In the genomic region with DNA sequence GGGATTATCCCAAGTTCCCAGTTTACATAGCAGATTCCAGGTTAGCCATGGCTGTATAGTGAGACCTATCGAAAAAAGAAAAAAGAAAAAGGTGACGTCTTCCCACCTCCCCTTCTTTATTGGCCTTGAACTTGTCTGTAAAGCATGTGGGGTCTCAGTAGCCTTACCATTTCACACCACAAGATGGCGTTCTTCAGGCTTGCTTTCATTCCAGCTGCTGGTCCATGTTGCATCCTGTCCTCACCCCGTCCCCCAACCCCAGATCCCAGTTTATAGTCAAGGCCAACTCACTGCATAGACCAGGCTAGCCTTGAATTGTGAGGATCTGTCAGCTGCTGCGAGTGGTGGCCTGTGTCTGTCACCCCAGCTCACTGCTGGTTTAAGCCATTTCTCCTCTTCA, we compare ENCODE assay signal across 14 mouse cellular contexts.
DNase-seq lines count a peak whose midpoint lies in the region; ATAC-seq and TF ChIP-seq lines count a peak whose summit lies in the region.
"Had no signal": no experiment of that assay in that cellular context is flagged by ENCODE, and none has a peak within 500 bp of the region (broad histone marks: within the 10 kb centered on the region; RNA-seq: fewer than 3 reads in every experiment).

No protein-coding gene starts in this region.

- peaks cover 6% of the 10 kb centered on the region for H3K9me3 ChIP-seq in forebrain, postnatal 0 days (ENCODE audit: low read length)
- H3K9me3 ChIP-seq in forebrain, embryonic 10.5 days: peaks cover 12% of the 10 kb centered on the region; the same call in 1 of the 2 replicates
- H3K9me3 ChIP-seq in liver, embryonic 14.5 days (ENCODE audit: control insufficient read depth, low read length): no peaks in the 10 kb centered on the region
- H3K9me3 ChIP-seq in liver, embryonic 11.5 days (ENCODE audit: control insufficient read depth, low read length): no peaks in the 10 kb centered on the region

- no peaks in the 10 kb centered on the region for H3K27me3 ChIP-seq in forebrain, postnatal 0 days (ENCODE audit: insufficient read depth, low read length)
- no peaks in the 10 kb centered on the region for H3K27me3 ChIP-seq in forebrain, embryonic 10.5 days (ENCODE audit: poor library complexity, severe bottlenecking)
- H3K27me3 ChIP-seq in liver, embryonic 14.5 days (ENCODE audit: control insufficient read depth, insufficient read depth, low read length): no peaks in the 10 kb centered on the region
- H3K27me3 ChIP-seq in liver, embryonic 11.5 days (replicated peaks; ENCODE audit: control insufficient read depth, insufficient read depth, low read length): no peaks in the 10 kb centered on the region

- TF ChIP-seq EP300 in liver, embryonic 14.5 days (IDR thresholded peaks at IDR 0.05; ENCODE audit: low read depth): no peak

- H3K4me1 ChIP-seq in forebrain, postnatal 0 days (ENCODE audit: insufficient read depth): no peaks in the 10 kb centered on the region
- H3K4me1 ChIP-seq in forebrain, embryonic 10.5 days: peaks cover 8% of the 10 kb centered on the region
- H3K4me1 ChIP-seq in liver, embryonic 14.5 days (replicated peaks; ENCODE audit: control insufficient read depth in 2 of 2, insufficient read depth in 2 of 2, low read length in 1 of 2): no peaks in the 10 kb centered on the region
- H3K4me1 ChIP-seq in liver, embryonic 11.5 days (replicated peaks; ENCODE audit: control insufficient read depth, insufficient read depth, low read length): no peaks in the 10 kb centered on the region

- WGBS in forebrain, postnatal 0 days: 75% methylated on average over 5 of the region's 5 CpGs
- WGBS in forebrain, embryonic 10.5 days: 74% methylated on average over 5 of the region's 5 CpGs
- 53% methylated on average over 5 of the region's 5 CpGs for WGBS in liver, embryonic 14.5 days (ENCODE audit: insufficient replicate concordance)
- 73% methylated on average over 5 of the region's 5 CpGs for WGBS in liver, embryonic 11.5 days

- H3K27ac ChIP-seq in forebrain, postnatal 0 days (ENCODE audit: low read depth, low read length): no peak overlapping the region
- no peak overlapping the region for H3K27ac ChIP-seq in forebrain, embryonic 10.5 days
- no peak overlapping the region for H3K27ac ChIP-seq in liver, embryonic 14.5 days
- H3K27ac ChIP-seq in liver, embryonic 11.5 days (ENCODE audit: low read depth, low read length): no peak overlapping the region
- H3K27ac ChIP-seq: macrophage had no signal

- no peak overlapping the region for H3K4me2 ChIP-seq in forebrain, postnatal 0 days (ENCODE audit: low read depth)
- H3K4me2 ChIP-seq in liver, embryonic 14.5 days (ENCODE audit: low read depth): no peak overlapping the region
- H3K4me2 ChIP-seq in liver, embryonic 11.5 days: no peak overlapping the region

- peak; percentile 47 for TF ChIP-seq CTCF in forebrain, postnatal 0 days (IDR thresholded peaks at IDR 0.05; ENCODE audit: low read depth)
- TF ChIP-seq CTCF in liver, embryonic 14.5 days (IDR thresholded peaks at IDR 0.05; ENCODE audit: low read depth): peak; percentile 34

- H3K4me3 ChIP-seq in forebrain, postnatal 0 days (ENCODE audit: low read depth, low read length): no peak overlapping the region
- H3K4me3 ChIP-seq in forebrain, embryonic 10.5 days: no peak overlapping the region
- no peak overlapping the region for H3K4me3 ChIP-seq in liver, embryonic 14.5 days (ENCODE audit: insufficient read depth in 1 of 2, low read depth in 2 of 2, low read length in 2 of 2)
- H3K4me3 ChIP-seq in liver, embryonic 11.5 days (ENCODE audit: low read depth, low read length): no peak overlapping the region

- ATAC-seq in forebrain, postnatal 0 days: no peak
- ATAC-seq in liver, embryonic 14.5 days (ENCODE audit: insufficient read depth): no peak
- no peak for ATAC-seq in liver, embryonic 11.5 days (replicated peaks; ENCODE audit: low FRiP score)
- no peak for ATAC-seq in erythroblast, adult 5-6 weeks (replicated peaks; ENCODE audit: low FRiP score, poor library complexity, severe bottlenecking)

- no peak overlapping the region for H3K9ac ChIP-seq in forebrain, postnatal 0 days
- H3K9ac ChIP-seq in liver, embryonic 14.5 days (replicated peaks): no peak overlapping the region
- H3K9ac ChIP-seq in liver, embryonic 11.5 days (ENCODE audit: low read depth, low read length): no peak overlapping the region

- H3K36me3 ChIP-seq in forebrain, postnatal 0 days (ENCODE audit: insufficient read depth): no peaks in the 10 kb centered on the region
- H3K36me3 ChIP-seq in forebrain, embryonic 10.5 days (replicated peaks): no peaks in the 10 kb centered on the region; the same call in 1 of the 2 replicates
- H3K36me3 ChIP-seq in liver, embryonic 14.5 days (replicated peaks; ENCODE audit: control insufficient read depth, insufficient read depth, low read depth): no peaks in the 10 kb centered on the region
- no peaks in the 10 kb centered on the region for H3K36me3 ChIP-seq in liver, embryonic 11.5 days (ENCODE audit: control insufficient read depth, insufficient read depth, low read length)

- DNase-seq in forebrain, postnatal 0 days: no peak
- DNase-seq in forebrain, embryonic 10.5 days (ENCODE audit: extremely low spot score, low spot score): no peak
- DNase-seq in liver, embryonic 14.5 days (ENCODE audit: low read depth in 3 of 3, low spot score in 3 of 3): no peak
- DNase-seq in liver, embryonic 11.5 days (ENCODE audit: low spot score): no peak
- DNase-seq in A20 (ENCODE audit: low read depth, low spot score) (peak; percentile 24), adipocyte (ENCODE audit: low spot score) (peak; percentile 5)
- no peak for DNase-seq in c-Kit-positive CD71-positive TER-119-positive erythroid progenitor cells, embryonic 14.5 days (ENCODE audit: low spot score)
- DNase-seq: cerebellum, postnatal 25 days; heart, adult 11 months; kidney, adult 11 months; right cerebral cortex, adult 18-20 months; thymus, postnatal 25 days had no signal

Comparison
In these comparisons a context has a peak if more than half of its experiments do, and no peak if none do; other contexts are left out.
1. DNase-seq: peak in A20 (single experiment) and adipocyte (single experiment); none in forebrain, postnatal 0 days (single experiment), forebrain, embryonic 10.5 days (single experiment), liver, embryonic 14.5 days (0 of 3), liver, embryonic 11.5 days (single experiment) and c-Kit-positive CD71-positive TER-119-positive erythroid progenitor cells, embryonic 14.5 days (single experiment).